Mouse (Mus musculus) stomach, embryonic 16.5 days (tissue): ENCODE data around the gene Hsd11b2. TPM values are rescaled to one million over a fixed set of nuclear protein-coding genes. Genes with fewer than 3 reads are reported as not detected.

Experiments used
- ATAC-seq: fragments of 200-750 bp; cut with Nextera tagmentation; 2 replicates; pipeline ENCODE4 v1.8.0; 2017; ENCODE audit warnings: moderate number of reproducible peaks, moderate TSS enrichment; ENCODE audit not compliant: insufficient read depth, low FRiP score
- H3K27ac ChIP-seq: fragments of 300-500 bp; sonication (generic); 2 replicates; pipeline ENCODE4 v1.5.1; 2014; ENCODE audit warnings: low read length
- H3K27me3 ChIP-seq: fragments of 300-500 bp; sonication (generic); 2 replicates; pipeline ENCODE4 v1.6.1; 2014; ENCODE audit warnings: low read length, control low read depth, mixed read lengths; ENCODE audit not compliant: control insufficient read depth, insufficient read depth
- H3K36me3 ChIP-seq: fragments of 300-500 bp; sonication (generic); 2 replicates; pipeline ENCODE4 v1.6.1; 2014; ENCODE audit warnings: low read length; ENCODE audit not compliant: control insufficient read depth, insufficient read depth
- H3K4me1 ChIP-seq: fragments of 300-500 bp; sonication (generic); 2 replicates; pipeline ENCODE4 v1.6.1; 2014; ENCODE audit warnings: low read length, control low read depth, mixed read lengths; ENCODE audit not compliant: control insufficient read depth, insufficient read depth
- H3K4me2 ChIP-seq: fragments of 300-500 bp; sonication (generic); 2 replicates; pipeline ENCODE4 v1.6.1; 2014; ENCODE audit warnings: low read depth, low read length, mixed read lengths
- H3K4me3 ChIP-seq: fragments of 300-500 bp; sonication (generic); replicated peaks from 2 replicates; pipeline ENCODE4 v1.5.1; 2014; ENCODE audit warnings: mild to moderate bottlenecking, low read length
- H3K9ac ChIP-seq: fragments of 300-500 bp; sonication (generic); 2 replicates; pipeline ENCODE4 v1.6.1; 2014; ENCODE audit warnings: low read length
- H3K9me3 ChIP-seq: fragments of 300-500 bp; sonication (generic); replicated peaks from 2 replicates; pipeline ENCODE4 v1.6.1; 2016; ENCODE audit warnings: low read length, control low read depth; ENCODE audit not compliant: control insufficient read depth
- WGBS: fragments of 180-500 bp; shearing (Covaris S2); extraction: QIAGEN DNeasy Blood & Tissue Kit; methylation state at CpG from one replicate; pipeline ENCODE4 v1.1.7; 2014; 5-methylcytosine and 5-hydroxymethylcytosine counted together
- polyA plus RNA-seq: library from polyadenylated mRNA; unstranded; fragments of >200 nt; fragmentation: Nextera tagmentation; extraction: Ambion mirVana; gene quantifications from 2 replicates; pipeline ENCODE4 v1.2.1, GENCODE M21; 2015

Gene Hsd11b2
- polyA plus RNA-seq, 1 experiment from 2014 or later: 2.5 TPM

- peak; percentile 23; the same call in 1 of the 2 replicates for ATAC-seq
- no peaks in the 10 kb centered on the region for H3K9me3 ChIP-seq
- peaks cover 39% of the 10 kb centered on the region for H3K4me1 ChIP-seq
- no peaks in the 10 kb centered on the region for H3K36me3 ChIP-seq
- peak overlapping the region; percentile 9; the same call in 1 of the 2 replicates for H3K4me2 ChIP-seq
- H3K27ac ChIP-seq: peak overlapping the region; percentile 12; the same call in 1 of the 2 replicates
- H3K27me3 ChIP-seq: no peaks in the 10 kb centered on the region
- WGBS: 36% methylated on average over 17 of the region's 17 CpGs
- 0 out of 2 replicates have a peak overlapping the region, but pooled peaks have one; percentile 26 for H3K9ac ChIP-seq
- no peak overlapping the region for H3K4me3 ChIP-seq
Observed at GRCm38 (mm10) chr8:105473816-105474606, 44.5 kb upstream of the Hsd11b2 start.

GRCm38 (mm10) chr8:105474680-105475079 is 43.9 kb upstream of the Hsd11b2 start:
- Histone ChIP-seq H3K4me3 (no peak overlapping the region), H3K4me1 (peaks cover 32% of the 10 kb centered on the region), H3K9me3 (no peaks in the 10 kb centered on the region), H3K27ac (0 out of 2 replicates have a peak overlapping the region, but pooled peaks have one; percentile 48), H3K9ac (no peak overlapping the region), H3K27me3 (no peaks in the 10 kb centered on the region), H3K36me3 (no peaks in the 10 kb centered on the region), H3K4me2 (peak overlapping the region; percentile 9; the same call in 1 of the 2 replicates)
- no peak for ATAC-seq
- WGBS: 31% methylated on average over 5 of the region's 5 CpGs

- no peak for ATAC-seq
- H3K27ac ChIP-seq: 0 out of 2 replicates have a peak overlapping the region, but pooled peaks have one; percentile 48
Observed at GRCm38 (mm10) chr8:105475254-105475653, 43.3 kb upstream of the Hsd11b2 start.

GRCm38 (mm10) chr8:105475742-105476141 is 42.8 kb upstream of the Hsd11b2 start:
- no peak for ATAC-seq
- Histone ChIP-seq H3K4me3 (no peak overlapping the region), H3K4me2 (no peak overlapping the region)

More at GRCm38 (mm10) chr8:105475254-105475653, 43.3 kb upstream of the Hsd11b2 start:
- H3K36me3 ChIP-seq: no peaks in the 10 kb centered on the region
- H3K9me3 ChIP-seq: no peaks in the 10 kb centered on the region
- WGBS: 56% methylated on average over 4 of the region's 4 CpGs
- no peaks in the 10 kb centered on the region for H3K27me3 ChIP-seq
- no peak overlapping the region; the same call in 1 of the 2 replicates for H3K9ac ChIP-seq
- H3K4me1 ChIP-seq: peaks cover 27% of the 10 kb centered on the region
- H3K4me3 ChIP-seq: no peak overlapping the region
- no peak overlapping the region for H3K4me2 ChIP-seq

GRCm38 (mm10) chr8:105476161-105476560 is 42.4 kb upstream of the Hsd11b2 start:
- H3K27ac ChIP-seq: no peak overlapping the region
- no peaks in the 10 kb centered on the region for H3K27me3 ChIP-seq
- ATAC-seq: no peak
- H3K9ac ChIP-seq: no peak overlapping the region
- 90% methylated on average over 7 of the region's 7 CpGs for WGBS
- H3K4me3 ChIP-seq: no peak overlapping the region
- H3K4me2 ChIP-seq: no peak overlapping the region
- no peaks in the 10 kb centered on the region for H3K36me3 ChIP-seq
- no peaks in the 10 kb centered on the region for H3K9me3 ChIP-seq
- H3K4me1 ChIP-seq: peaks cover 21% of the 10 kb centered on the region

More at GRCm38 (mm10) chr8:105475742-105476141, 42.8 kb upstream of the Hsd11b2 start:
- H3K9ac ChIP-seq: no peak overlapping the region
- 92% methylated on average over 8 of the region's 8 CpGs for WGBS
- H3K4me1 ChIP-seq: peaks cover 22% of the 10 kb centered on the region
- H3K27ac ChIP-seq: no peak overlapping the region
- H3K9me3 ChIP-seq: no peaks in the 10 kb centered on the region
- no peaks in the 10 kb centered on the region for H3K27me3 ChIP-seq
- no peaks in the 10 kb centered on the region for H3K36me3 ChIP-seq

GRCm38 (mm10) chr8:105476628-105477413 is 41.7 kb upstream of the Hsd11b2 start:
- WGBS: 45% methylated on average over 25 of the region's 25 CpGs
- ATAC-seq: no peak
- Histone ChIP-seq H3K27ac (no peak overlapping the region), H3K36me3 (no peaks in the 10 kb centered on the region), H3K4me3 (no peak overlapping the region), H3K27me3 (no peaks in the 10 kb centered on the region), H3K9ac (no peak overlapping the region), H3K9me3 (no peaks in the 10 kb centered on the region), H3K4me1 (peaks cover 17% of the 10 kb centered on the region), H3K4me2 (no peak overlapping the region)

- H3K4me3 ChIP-seq: no peak overlapping the region
- no peak overlapping the region for H3K9ac ChIP-seq
- H3K27me3 ChIP-seq: no peaks in the 10 kb centered on the region
- whole genome bisulfite sequencing: 68% methylated on average over 3 of the region's 3 CpGs
- H3K36me3 ChIP-seq: no peaks in the 10 kb centered on the region
- no peak overlapping the region for H3K4me2 ChIP-seq
- H3K4me1 ChIP-seq: peaks cover 17% of the 10 kb centered on the region
- H3K9me3 ChIP-seq: no peaks in the 10 kb centered on the region
- no peak for ATAC-seq
- no peak overlapping the region for H3K27ac ChIP-seq
Observed at GRCm38 (mm10) chr8:105477792-105478191, 40.8 kb upstream of the Hsd11b2 start.

GRCm38 (mm10) chr8:105481013-105481412 is 37.5 kb upstream of the Hsd11b2 start:
- ATAC-seq: no peak

More at GRCm38 (mm10) chr8:105481013-105481412, 37.5 kb upstream of the Hsd11b2 start:
- H3K4me1 ChIP-seq: peaks cover 3% of the 10 kb centered on the region; the same call in 1 of the 2 replicates
- H3K36me3 ChIP-seq: 0 out of 2 replicates have a peak, but pooled peaks cover 3% of the 10 kb centered on the region
- no peak overlapping the region for H3K4me3 ChIP-seq
- no peak overlapping the region for H3K9ac ChIP-seq
- no peak overlapping the region for H3K27ac ChIP-seq
- H3K27me3 ChIP-seq: no peaks in the 10 kb centered on the region
- WGBS: 39% methylated on average over 2 of the region's 2 CpGs
- H3K9me3 ChIP-seq: no peaks in the 10 kb centered on the region
- no peak overlapping the region for H3K4me2 ChIP-seq
